Mouse (Mus musculus): ENCODE results near the gene Nxn. TPM values are rescaled to one million over a fixed set of nuclear protein-coding genes. Genes with fewer than 3 reads are reported as not detected.

Gene Nxn
- total and polyA plus RNA-seq, 3 experiments, result 52.8 to 54.3 (median 53.0) TPM

- no peak for TF ChIP-seq ELF1 (IDR thresholded peaks at IDR 0.05; ENCODE audit: low read depth, low read length)
- no peak for DNase-seq (ENCODE audit: low read depth, low spot score)
- Histone ChIP-seq H3K9ac (ENCODE audit: control insufficient read depth, low read depth, low read length, poor library complexity, severe bottlenecking) (no peak overlapping the region), H3K4me3 (ENCODE audit: control insufficient read depth in 1 of 2, insufficient read depth in 1 of 2, low read depth in 2 of 2, low read length in 2 of 2) (no peak overlapping the region), H3K4me1 (ENCODE audit: control insufficient read depth in 1 of 2, insufficient read depth in 2 of 2, low read length in 2 of 2) (no peaks in the 10 kb centered on the region), H3K36me3 (ENCODE audit: control insufficient read depth in 1 of 2, insufficient read depth in 2 of 2, low read length in 2 of 2) (peaks cover 0 to 1% of the 10 kb centered on the region in 2 experiments; a peak in 2 of 4 replicates), H3K9me3 (replicated peaks; ENCODE audit: insufficient read depth, low read length) (no peaks in the 10 kb centered on the region), H3K27ac (ENCODE audit: control insufficient read depth, low read depth, low read length) (no peak overlapping the region), H3K79me2 (ENCODE audit: control insufficient read depth, insufficient read depth, low read length, poor library complexity) (no peaks in the 10 kb centered on the region), H3K27me3 (ENCODE audit: control insufficient read depth in 1 of 2, insufficient read depth in 2 of 2, low read length in 2 of 2) (no peaks in the 10 kb centered on the region)
These were observed 72.3 kb downstream of the Nxn start for GRCm38 (mm10) chr11:76326672-76327071.

GRCm38 (mm10) chr11:76326051-76326450, 72.9 kb downstream of the Nxn start:
- no peak overlapping the region for H3K27ac ChIP-seq (ENCODE audit: control insufficient read depth, low read depth, low read length)
- no peaks in the 10 kb centered on the region for H3K9me3 ChIP-seq (replicated peaks; ENCODE audit: insufficient read depth, low read length)
- H3K4me1 ChIP-seq (ENCODE audit: control insufficient read depth in 1 of 2, insufficient read depth in 2 of 2, low read length in 2 of 2), result no peaks in the 10 kb centered on the region
- no peak overlapping the region for H3K4me3 ChIP-seq (ENCODE audit: control insufficient read depth in 1 of 2, insufficient read depth in 1 of 2, low read depth in 2 of 2, low read length in 2 of 2)
- H3K36me3 ChIP-seq (ENCODE audit: control insufficient read depth in 1 of 2, insufficient read depth in 2 of 2, low read length in 2 of 2), result peaks cover 0 to 1% of the 10 kb centered on the region in 2 experiments; a peak in 2 of 4 replicates
- DNase-seq (ENCODE audit: low read depth, low spot score), result no peak
- TF ChIP-seq JUND (IDR thresholded peaks at IDR 0.05; ENCODE audit: low read depth, low read length), result no peak
- TF ChIP-seq E2F4 (IDR thresholded peaks at IDR 0.05; ENCODE audit: borderline replicate concordance, low read depth, low read length), result no peak
- no peak for TF ChIP-seq NRF1 (IDR thresholded peaks at IDR 0.05; ENCODE audit: insufficient read depth, low read depth, low read length, poor library complexity, severe bottlenecking)
- no peak for TF ChIP-seq KAT2A (conservative IDR thresholded peaks at IDR 0.05; ENCODE audit: low read depth, low read length)
- TF ChIP-seq SIN3A (IDR thresholded peaks at IDR 0.05; ENCODE audit: low read length), result no peak
- no peaks in the 10 kb centered on the region for H3K79me2 ChIP-seq (ENCODE audit: control insufficient read depth, insufficient read depth, low read length, poor library complexity)
- H3K9ac ChIP-seq (ENCODE audit: control insufficient read depth, low read depth, low read length, poor library complexity, severe bottlenecking), result no peak overlapping the region
- H3K27me3 ChIP-seq (ENCODE audit: control insufficient read depth in 1 of 2, insufficient read depth in 2 of 2, low read length in 2 of 2), result no peaks in the 10 kb centered on the region

- Histone ChIP-seq H3K79me2 (ENCODE audit: control insufficient read depth, insufficient read depth, low read length, poor library complexity) (no peaks in the 10 kb centered on the region), H3K4me3 (ENCODE audit: control insufficient read depth in 1 of 2, insufficient read depth in 1 of 2, low read depth in 2 of 2, low read length in 2 of 2) (no peak overlapping the region), H3K27me3 (ENCODE audit: control insufficient read depth in 1 of 2, insufficient read depth in 2 of 2, low read length in 2 of 2) (no peaks in the 10 kb centered on the region), H3K9ac (ENCODE audit: control insufficient read depth, low read depth, low read length, poor library complexity, severe bottlenecking) (no peak overlapping the region), H3K9me3 (replicated peaks; ENCODE audit: insufficient read depth, low read length) (no peaks in the 10 kb centered on the region), H3K4me1 (ENCODE audit: control insufficient read depth in 1 of 2, insufficient read depth in 2 of 2, low read length in 2 of 2) (no peaks in the 10 kb centered on the region), H3K36me3 (ENCODE audit: control insufficient read depth in 1 of 2, insufficient read depth in 2 of 2, low read length in 2 of 2) (peaks cover 0 to 1% of the 10 kb centered on the region in 2 experiments; a peak in 2 of 4 replicates), H3K27ac (ENCODE audit: control insufficient read depth, low read depth, low read length) (no peak overlapping the region)
- TF ChIP-seq ETS1 (IDR thresholded peaks at IDR 0.05; ENCODE audit: low read depth, low read length), result no peak
- TF ChIP-seq RCOR1 (IDR thresholded peaks at IDR 0.05; ENCODE audit: low read depth, low read length), result no peak
- no peak for TF ChIP-seq JUND (IDR thresholded peaks at IDR 0.05; ENCODE audit: low read depth, low read length)
- TF ChIP-seq ZMIZ1 (IDR thresholded peaks at IDR 0.05; ENCODE audit: low read depth, low read length), result no peak
- no peak for TF ChIP-seq MXI1 (IDR thresholded peaks at IDR 0.05; ENCODE audit: low read depth, low read length)
- no peak for TF ChIP-seq SIN3A (IDR thresholded peaks at IDR 0.05; ENCODE audit: low read length)
- TF ChIP-seq TAL1 (IDR thresholded peaks at IDR 0.05; ENCODE audit: low read length), result no peak
- no peak for TF ChIP-seq MAX (IDR thresholded peaks at IDR 0.05; ENCODE audit: low read length)
- no peak for TF ChIP-seq ZNF384 (IDR thresholded peaks at IDR 0.05; ENCODE audit: low read depth, low read length)
- TF ChIP-seq MYC (IDR thresholded peaks at IDR 0.05; ENCODE audit: low read depth, low read length), result no peak
- TF ChIP-seq USF1 (IDR thresholded peaks at IDR 0.05; ENCODE audit: low read depth, low read length), result no peak
- no peak for TF ChIP-seq UBTF (IDR thresholded peaks at IDR 0.05; ENCODE audit: borderline replicate concordance, insufficient read depth, low read depth, low read length)
- no peak for TF ChIP-seq ZKSCAN1 (IDR thresholded peaks at IDR 0.05; ENCODE audit: low read depth, low read length)
- no peak for TF ChIP-seq POLR2AphosphoS5 (IDR thresholded peaks at IDR 0.05; ENCODE audit: borderline replicate concordance, low read depth, low read length)
- TF ChIP-seq GABPA (IDR thresholded peaks at IDR 0.05; ENCODE audit: low read depth, low read length), result no peak
- TF ChIP-seq RAD21 (IDR thresholded peaks at IDR 0.05; ENCODE audit: low read depth, low read length), result no peak
- no peak for TF ChIP-seq CHD1 (IDR thresholded peaks at IDR 0.05; ENCODE audit: low read depth, low read length)
- no peak for DNase-seq (ENCODE audit: low read depth, low spot score)
These were observed 74.1 kb downstream of the Nxn start for GRCm38 (mm10) chr11:76324801-76325200.
